Mouse (Mus musculus) embryonic facial prominence, embryonic 11.5 days (tissue): Measurements from ENCODE around the gene Tiam1. TPM values are rescaled to one million over a fixed set of nuclear protein-coding genes. Genes with fewer than 3 reads are reported as not detected.

ENCODE experiments used
- ATAC-seq: fragments of 200-750 bp; cut with Nextera tagmentation; replicated peaks from 2 replicates; pipeline ENCODE4 v1.8.0; 2017; ENCODE audit warnings: low read depth; ENCODE audit not compliant: insufficient number of reproducible peaks, low FRiP score, low TSS enrichment
- DNase-seq: peaks from one replicate; pipeline ENCODE4 v3.0.0-alpha.2; 2015; ENCODE audit warnings: low spot score
- H3K27ac ChIP-seq: fragments of 300-500 bp; sonication (generic); replicated peaks from 2 replicates; pipeline ENCODE4 v1.5.1; 2014; ENCODE audit warnings: mild to moderate bottlenecking, low read depth, low read length, control low read depth
- H3K27me3 ChIP-seq: fragments of 300-500 bp; sonication (generic); 2 replicates; pipeline ENCODE4 v1.6.1; 2014; ENCODE audit warnings: mild to moderate bottlenecking, low read length, moderate library complexity, mixed read lengths; ENCODE audit not compliant: control insufficient read depth, insufficient read depth
- H3K36me3 ChIP-seq: fragments of 300-500 bp; sonication (generic); replicated peaks from 2 replicates; pipeline ENCODE4 v1.6.1; 2014; ENCODE audit warnings: low read depth, mild to moderate bottlenecking, low read length, moderate library complexity, mixed read lengths; ENCODE audit not compliant: control insufficient read depth, insufficient read depth
- H3K4me1 ChIP-seq: fragments of 300-500 bp; sonication (generic); 2 replicates; pipeline ENCODE4 v1.6.1; 2014; ENCODE audit warnings: low read length, mixed read lengths; ENCODE audit not compliant: control insufficient read depth, insufficient read depth
- H3K4me2 ChIP-seq: fragments of 300-500 bp; sonication (generic); 2 replicates; pipeline ENCODE4 v1.6.1; 2014; ENCODE audit warnings: low read depth, mild to moderate bottlenecking, control low read depth, low read length, moderate library complexity
- H3K4me3 ChIP-seq: fragments of 300-500 bp; sonication (generic); 2 replicates; pipeline ENCODE4 v1.5.1; 2014; ENCODE audit warnings: low read depth, low read length, control low read depth
- H3K9ac ChIP-seq: fragments of 300-500 bp; sonication (generic); replicated peaks from 2 replicates; pipeline ENCODE4 v1.6.1; 2014; ENCODE audit warnings: mild to moderate bottlenecking, control low read depth, low read length
- H3K9me3 ChIP-seq: fragments of 300-500 bp; sonication (generic); replicated peaks from 2 replicates; pipeline ENCODE4 v1.6.1; 2016; ENCODE audit warnings: mild to moderate bottlenecking, low read length, inconsistent platforms, mixed read lengths; ENCODE audit not compliant: control insufficient read depth
- WGBS: fragments of 180-500 bp; shearing (Covaris S2); extraction: QIAGEN DNeasy Blood & Tissue Kit; methylation state at CpG from one replicate; pipeline ENCODE4 v1.1.7; 2014; 5-methylcytosine and 5-hydroxymethylcytosine counted together
- polyA plus RNA-seq: library from polyadenylated mRNA; unstranded; fragments of >200 nt; fragmentation: Nextera tagmentation; extraction: Ambion mirVana; gene quantifications from 2 replicates; pipeline ENCODE4 v1.2.1, GENCODE M21; 2014

Tiam1 gene
- polyA plus RNA-seq, 1 experiment from 2014 or later, result 33.8 TPM

- Histone ChIP-seq H3K4me3 (no peak overlapping the region), H3K36me3 (no peaks in the 10 kb centered on the region), H3K9me3 (no peaks in the 10 kb centered on the region), H3K9ac (no peak overlapping the region), H3K4me2 (no peak overlapping the region), H3K27ac (no peak overlapping the region), H3K27me3 (no peaks in the 10 kb centered on the region), H3K4me1 (no peaks in the 10 kb centered on the region)
- no peak for ATAC-seq
- WGBS, result 64% methylated on average over 8 of the region's 8 CpGs
- DNase-seq, result no peak
Observed at GRCm38 (mm10) chr16:89762096-89762495, 381.5 kb downstream of the Tiam1 start.

- WGBS, result 73% methylated on average over 5 of the region's 5 CpGs
- Histone ChIP-seq H3K9ac (no peak overlapping the region), H3K27me3 (no peaks in the 10 kb centered on the region), H3K4me1 (no peaks in the 10 kb centered on the region), H3K36me3 (no peaks in the 10 kb centered on the region), H3K4me2 (no peak overlapping the region), H3K27ac (no peak overlapping the region), H3K9me3 (no peaks in the 10 kb centered on the region), H3K4me3 (no peak overlapping the region)
- DNase-seq, result no peak
- no peak for ATAC-seq
Observed at GRCm38 (mm10) chr16:89757384-89757783, 386.2 kb downstream of the Tiam1 start.

GRCm38 (mm10) chr16:89754709-89755108, 388.9 kb downstream of the Tiam1 start:
- H3K4me2 ChIP-seq, result no peak overlapping the region

GRCm38 (mm10) chr16:89747864-89748263, 395.7 kb downstream of the Tiam1 start:
- H3K4me2 ChIP-seq, result no peak overlapping the region
- ATAC-seq (no peak), DNase-seq (no peak)
- no peak overlapping the region for H3K4me3 ChIP-seq
- H3K27me3 ChIP-seq, result no peaks in the 10 kb centered on the region
- 45% methylated on average over 2 of the region's 2 CpGs for whole genome bisulfite sequencing
- no peaks in the 10 kb centered on the region for H3K9me3 ChIP-seq
- H3K9ac ChIP-seq, result no peak overlapping the region
- no peaks in the 10 kb centered on the region for H3K36me3 ChIP-seq
- no peak overlapping the region for H3K27ac ChIP-seq
- no peaks in the 10 kb centered on the region for H3K4me1 ChIP-seq

More at GRCm38 (mm10) chr16:89754709-89755108, 388.9 kb downstream of the Tiam1 start:
- Histone ChIP-seq H3K4me1 (no peaks in the 10 kb centered on the region), H3K4me3 (no peak overlapping the region), H3K27ac (no peak overlapping the region), H3K9ac (no peak overlapping the region), H3K9me3 (no peaks in the 10 kb centered on the region), H3K36me3 (no peaks in the 10 kb centered on the region), H3K27me3 (no peaks in the 10 kb centered on the region)
- 69% methylated on average over 3 of the region's 3 CpGs for WGBS
- no peak for DNase-seq
- no peak for ATAC-seq

DNA sequence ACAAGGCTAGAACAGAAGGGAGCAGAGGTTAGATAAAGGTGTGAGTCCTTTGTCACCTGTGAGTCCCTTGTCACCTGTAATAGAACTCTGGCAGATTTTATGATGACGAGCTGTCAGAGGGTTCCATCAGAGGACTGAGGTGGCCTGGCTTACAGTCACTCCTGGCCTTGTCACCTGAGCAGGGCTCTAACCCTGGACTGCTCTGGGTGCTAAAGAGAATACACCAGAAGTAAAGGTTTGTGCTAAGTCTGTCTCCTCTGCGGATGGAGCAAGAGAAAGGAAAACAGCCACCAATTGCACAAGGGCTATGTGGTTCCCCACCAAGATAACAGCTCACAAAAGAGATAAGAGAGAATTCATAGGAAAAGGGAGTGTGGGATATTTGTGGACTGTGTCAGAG, 404.0 kb downstream of the Tiam1 start:
- no peak overlapping the region for H3K9ac ChIP-seq
- ATAC-seq, result no peak
- no peak overlapping the region for H3K4me2 ChIP-seq
- no peaks in the 10 kb centered on the region for H3K36me3 ChIP-seq
- DNase-seq, result no peak
- H3K4me1 ChIP-seq, result no peaks in the 10 kb centered on the region
- no peak overlapping the region for H3K27ac ChIP-seq
- H3K9me3 ChIP-seq, result no peaks in the 10 kb centered on the region
- H3K4me3 ChIP-seq, result no peak overlapping the region
- WGBS, result 64% methylated on average over 2 of the region's 2 CpGs
- H3K27me3 ChIP-seq, result no peaks in the 10 kb centered on the region

GRCm38 (mm10) chr16:89738963-89739362, 404.6 kb downstream of the Tiam1 start:
- Histone ChIP-seq H3K36me3 (no peaks in the 10 kb centered on the region), H3K4me2 (no peak overlapping the region), H3K27me3 (no peaks in the 10 kb centered on the region), H3K9ac (no peak overlapping the region), H3K27ac (no peak overlapping the region), H3K4me3 (no peak overlapping the region), H3K9me3 (no peaks in the 10 kb centered on the region), H3K4me1 (no peaks in the 10 kb centered on the region)
- WGBS, result 17% methylated on average over 6 of the region's 6 CpGs
- ATAC-seq, result no peak
- DNase-seq, result no peak

Other genes with a start within 250 kb of the Tiam1 start
- gene Sod1, start 77.0 kb upstream of the Tiam1 start, polyA plus RNA-seq, result 1,220 and 1,273 TPM in 2 replicates
- gene Scaf4, start 140.7 kb upstream of the Tiam1 start, polyA plus RNA-seq, result 24.0 and 24.5 TPM in 2 replicates
- 14.5 and 15.8 TPM in 2 replicates for gene Hunk, start 242.2 kb upstream of the Tiam1 start, polyA plus RNA-seq